Mouse (Mus musculus) gastrocnemius, adult 2 months (tissue): ENCODE data around the gene Coa3. TPM values are rescaled to one million over a fixed set of nuclear protein-coding genes. Genes with fewer than 3 reads are reported as not detected.
A peak's percentile ranks its signal among the peaks of the same experiment; 100 is the strongest.

Source experiments
- DNase-seq: peaks from one replicate; pipeline ENCODE4 v3.0.0; 2022
- H3K27ac ChIP-seq: fragments of 200-600 bp; 2 replicates; pipeline ENCODE4 v1.8.1; 2022; ENCODE audit warnings: mild to moderate bottlenecking
- H3K4me3 ChIP-seq: fragments of 200-600 bp; 2 replicates; pipeline ENCODE4 v1.8.1; 2022; ENCODE audit warnings: mild to moderate bottlenecking, moderate library complexity
- CTCF ChIP-seq: fragments of 200-600 bp; IDR thresholded peaks from 2 replicates; pipeline ENCODE4 v1.8.1; 2022; ENCODE audit warnings: antibody characterized with exemption, mild to moderate bottlenecking, moderate library complexity
- intact Hi-C: fragments of 180-260 bp; cut with DNase I; formaldehyde crosslinking; loops from one replicate; pipeline ENCODE4 v1.15.1; 2025
- total RNA-seq, 2 experiments: library from RNA; stranded (reverse); gene quantifications; 2 replicates each; pipeline ENCODE4 v1.2.3; 2021

Gene Coa3
- total RNA-seq, 2 experiments from 2014 or later: 63.0 to 87.7 TPM

GRCm38 (mm10) chr11:101245071-101245470 lies 33.8 kb downstream of the Coa3 start:
- TF ChIP-seq CTCF: no peak
- intact Hi-C loops: no loop called here

GRCm38 (mm10) chr11:101238071-101238647 lies 40.8 kb downstream of the Coa3 start:
- intact Hi-C loops: no loop called here
- DNase-seq: peak; percentile 49
- H3K27ac ChIP-seq: peak overlapping the region; percentile 41
- no peak overlapping the region for H3K4me3 ChIP-seq
- TF ChIP-seq CTCF: no peak

More at GRCm38 (mm10) chr11:101245071-101245470, 33.8 kb downstream of the Coa3 start:
- DNase-seq: peak; percentile 76
- Histone ChIP-seq H3K4me3 (peak overlapping the region; percentile 90), H3K27ac (peak overlapping the region; percentile 92)

DNA sequence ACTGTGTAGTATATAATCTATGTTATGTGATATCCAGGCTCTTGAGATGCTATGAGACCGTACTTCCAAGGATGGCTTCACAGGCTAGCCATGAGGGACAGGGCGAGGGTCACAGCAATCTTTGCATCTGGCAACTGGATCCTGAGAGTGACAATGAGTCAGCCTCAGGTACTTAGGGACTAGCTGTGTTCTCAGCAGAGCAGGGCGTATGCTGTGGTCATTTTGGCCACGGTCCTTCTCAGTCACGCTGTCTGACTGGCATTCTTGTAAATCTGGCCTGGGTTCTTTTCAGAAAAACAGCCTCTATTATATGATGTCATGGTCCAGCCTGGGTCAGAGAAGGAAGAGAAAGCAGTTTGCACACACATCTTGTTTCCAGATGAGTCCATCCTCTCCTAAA lies 42.1 kb downstream of the Coa3 start:
- H3K27ac ChIP-seq: peak overlapping the region; percentile 17; the same call in 1 of the 2 replicates
- DNase-seq: peak; percentile 50
- intact Hi-C loops: no loop called here
- no peak overlapping the region for H3K4me3 ChIP-seq
- no peak for TF ChIP-seq CTCF

- intact Hi-C loops: no loop called here
- no peak; the same call in 1 of the 2 replicates for TF ChIP-seq CTCF
- Histone ChIP-seq H3K4me3 (no peak overlapping the region), H3K27ac (no peak overlapping the region)
- DNase-seq: no peak
Measured at GRCm38 (mm10) chr11:101235429-101235828, 43.5 kb downstream of the Coa3 start.

DNA sequence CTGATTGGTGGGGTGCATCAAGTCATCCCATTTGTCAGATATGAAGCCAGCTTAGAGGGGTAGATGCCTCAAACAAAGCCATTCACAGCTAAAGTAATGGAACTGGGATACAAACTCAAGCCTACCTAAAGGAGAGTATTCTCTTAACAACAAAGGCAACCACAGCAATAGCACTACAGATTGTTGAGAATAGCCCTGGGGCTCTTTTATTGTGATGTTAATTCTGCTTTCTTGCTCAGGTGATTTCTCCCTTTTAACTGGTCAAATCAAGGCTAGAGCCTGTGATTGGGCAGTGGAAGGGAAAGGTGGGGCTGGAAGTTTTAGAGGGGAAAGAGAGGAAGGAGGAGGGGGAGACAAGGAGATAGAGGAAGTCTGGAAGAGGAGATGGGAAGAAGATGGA lies 44.8 kb downstream of the Coa3 start:
- Histone ChIP-seq H3K27ac (no peak overlapping the region), H3K4me3 (no peak overlapping the region)
- DNase-seq: no peak
- intact Hi-C loops: no loop called here
- no peak for TF ChIP-seq CTCF

- no peak for DNase-seq
- intact Hi-C loops: no loop called here
- no peak for TF ChIP-seq CTCF
- no peak overlapping the region for H3K4me3 ChIP-seq
- no peak overlapping the region for H3K27ac ChIP-seq
Measured at GRCm38 (mm10) chr11:101233240-101233639, 45.7 kb downstream of the Coa3 start.

DNA sequence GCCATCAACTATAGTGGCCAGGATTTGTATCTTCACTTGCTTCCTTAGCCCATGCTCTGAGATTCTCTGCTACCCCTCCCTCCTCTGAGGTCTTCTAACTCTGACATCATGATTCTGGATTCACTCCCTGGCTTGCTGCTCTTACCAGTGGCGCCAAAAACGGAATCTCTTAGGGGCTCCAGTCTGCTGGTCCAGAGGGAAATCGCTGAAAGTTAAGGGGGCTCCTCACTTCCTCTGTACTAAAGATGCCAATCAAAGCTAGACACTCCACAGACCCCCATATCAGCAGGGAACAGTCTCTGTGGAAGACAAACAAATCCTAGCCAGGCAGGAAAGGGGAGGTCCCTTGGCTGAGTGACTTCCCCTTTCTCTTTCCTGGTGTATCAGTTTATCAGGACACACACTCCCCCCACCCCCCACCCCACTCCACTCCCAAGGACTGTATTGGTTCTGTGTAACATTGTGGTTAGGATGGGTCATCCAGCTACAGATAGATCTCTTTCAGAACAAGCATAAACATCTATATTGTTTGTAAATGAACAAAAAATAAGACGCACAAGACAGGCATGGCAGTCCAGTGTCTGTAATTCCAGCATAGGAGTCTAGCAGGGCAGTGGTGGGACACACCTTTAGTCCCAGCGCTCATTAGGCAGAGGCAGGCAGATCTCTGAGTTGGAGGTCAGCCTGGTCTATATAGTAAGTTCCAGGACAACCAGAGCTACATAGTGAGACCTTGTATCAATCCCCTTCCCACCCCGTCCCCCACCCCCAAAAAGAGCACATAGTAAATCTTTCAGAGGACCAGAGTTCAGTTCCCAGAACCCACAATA lies 46.7 kb downstream of the Coa3 start:
- peak overlapping the region; percentile 67 for H3K4me3 ChIP-seq
- peak overlapping the region; percentile 90 for H3K27ac ChIP-seq
- TF ChIP-seq CTCF: no peak
- DNase-seq: peak; percentile 36
- intact Hi-C loops: no loop called here

DNA sequence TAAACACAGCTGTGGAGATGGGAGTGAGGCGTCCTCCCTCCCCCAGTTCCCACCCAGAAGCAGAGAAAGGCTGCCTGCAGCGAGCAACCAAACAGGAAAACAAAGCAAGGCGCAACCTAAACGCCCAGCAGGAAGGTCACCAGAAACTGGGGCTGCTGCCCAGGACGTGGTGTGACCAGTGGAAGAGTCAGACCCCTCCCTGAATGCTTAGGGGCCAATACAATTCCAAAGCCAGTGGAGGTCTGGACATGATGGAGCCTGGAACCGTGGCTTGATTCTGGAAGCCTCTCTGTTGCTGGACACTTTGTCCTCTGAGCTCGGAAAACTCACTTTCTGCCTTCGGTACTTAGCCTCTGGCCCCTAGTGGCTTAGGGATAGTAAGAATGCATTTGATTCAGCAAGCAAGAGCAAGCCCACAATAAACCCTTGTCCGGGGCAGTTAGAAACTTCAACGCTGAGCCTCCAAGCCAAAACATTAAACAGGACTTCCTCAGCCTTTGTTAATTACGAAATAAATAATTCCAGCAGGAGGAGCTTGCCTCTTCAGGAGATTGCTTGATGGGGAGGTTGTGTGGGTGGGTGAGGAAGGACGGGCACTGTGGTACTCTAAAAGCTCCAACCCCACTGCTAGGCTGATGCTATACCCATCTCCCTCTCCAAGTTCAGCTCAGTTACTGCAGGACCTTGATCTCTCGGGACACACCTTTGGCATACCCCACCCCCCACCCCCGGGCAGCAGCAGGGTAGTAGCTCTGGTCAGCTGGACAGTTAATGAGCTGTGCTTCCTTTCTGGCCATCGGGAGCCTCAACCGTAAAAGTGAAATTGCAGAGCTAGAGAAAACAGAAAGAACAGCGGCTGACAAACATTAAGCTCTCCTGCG lies 47.7 kb downstream of the Coa3 start:
- Histone ChIP-seq H3K4me3 (peak overlapping the region; percentile 67), H3K27ac (peak overlapping the region; percentile 90)
- intact Hi-C loops: loop anchor here (1.0 kb wide), 1 partner anchor 15 kb away; the partner anchor contains the start of gene Ramp2
- peak; percentile 86 for DNase-seq
- no peak for TF ChIP-seq CTCF

DNA sequence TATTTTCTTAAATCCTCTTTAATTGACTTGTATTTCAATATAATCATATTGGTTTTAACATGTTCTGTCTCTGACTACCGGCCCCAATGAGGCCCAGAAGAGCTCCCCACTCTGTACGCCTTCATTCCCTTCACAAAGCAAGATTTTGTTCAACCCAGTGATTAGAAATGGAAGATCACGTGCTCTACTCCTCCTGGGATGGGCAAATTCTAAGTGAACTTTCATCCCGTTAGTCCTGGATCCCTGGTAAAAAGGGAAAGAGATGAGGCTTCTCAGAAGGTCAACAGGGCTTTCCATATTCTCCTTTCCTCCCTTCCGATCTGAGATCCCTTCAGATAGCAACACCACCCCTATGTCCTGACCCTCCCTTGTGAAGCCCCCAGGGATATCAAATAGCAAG lies 48.4 kb downstream of the Coa3 start:
- peak overlapping the region; percentile 67 for H3K4me3 ChIP-seq
- no peak for DNase-seq
- no peak for TF ChIP-seq CTCF
- peak overlapping the region; percentile 90 for H3K27ac ChIP-seq
- intact Hi-C loops: no loop called here

GRCm38 (mm10) chr11:101230061-101230511 lies 48.8 kb downstream of the Coa3 start:
- peak; percentile 84 for DNase-seq
- Histone ChIP-seq H3K4me3 (peak overlapping the region; percentile 67), H3K27ac (peak overlapping the region; percentile 90)
- intact Hi-C loops: no loop called here
- no peak for TF ChIP-seq CTCF

DNA sequence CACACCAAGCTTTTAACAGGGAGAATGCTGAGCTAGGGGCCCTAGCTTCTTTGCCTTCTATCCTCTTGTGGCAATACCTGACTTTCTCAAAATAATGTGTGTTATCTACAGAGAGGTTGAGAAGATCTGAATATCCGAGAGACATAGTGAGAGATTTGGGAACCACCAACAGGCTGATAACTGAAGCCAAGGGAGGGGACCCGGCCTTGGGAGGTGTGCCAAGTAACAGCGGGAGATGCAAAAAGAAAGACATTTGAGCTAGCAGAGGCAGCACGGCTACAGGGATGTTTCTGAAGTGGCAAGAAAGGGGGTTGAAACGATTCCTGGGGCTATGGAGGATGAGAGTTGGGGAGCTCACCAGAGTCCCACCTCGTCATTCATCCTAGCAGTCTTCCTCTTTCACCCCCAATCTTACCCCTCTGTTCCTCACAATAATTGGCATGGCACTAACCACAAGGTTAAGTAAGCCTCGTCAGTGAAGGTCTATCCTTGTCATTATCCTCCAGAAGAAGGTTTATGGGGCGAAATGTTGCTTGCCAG lies 49.5 kb downstream of the Coa3 start:
- Histone ChIP-seq H3K4me3 (peak overlapping the region; percentile 67), H3K27ac (peak overlapping the region; percentile 90)
- peak; percentile 66 for DNase-seq
- intact Hi-C loops: no loop called here
- no peak for TF ChIP-seq CTCF

Other genes with a start within 250 kb of the Coa3 start
- gene Naglu, start 209.1 kb downstream of the Coa3 start, total RNA-seq: 1 to 10 TPM; 3.3 to 4.1 TPM
- under 1 TPM in 1 of 2 experiments, not detected in 1; 0.18 TPM for gene Hsd17b1, start 200.7 kb downstream of the Coa3 start, total RNA-seq
- 1 to 10 TPM; 7.1 to 9.8 TPM for gene Coasy, start 196.5 kb downstream of the Coa3 start, total RNA-seq
- 10 to 100 TPM; 12.5 to 14.4 TPM for gene Mlx, start 191.8 kb downstream of the Coa3 start, total RNA-seq
- 1 to 10 TPM; 1.5 to 2.2 TPM for gene Psmc3ip, start 183.7 kb downstream of the Coa3 start, total RNA-seq
- gene Retreg3, start 159.2 kb downstream of the Coa3 start, total RNA-seq: 10 to 100 TPM; 30.3 to 31.1 TPM
- 10 to 100 TPM; 22.0 to 30.2 TPM for gene Tubg1, start 159.2 kb downstream of the Coa3 start, total RNA-seq
- gene Tubg2, start 123.2 kb downstream of the Coa3 start, total RNA-seq: 1 to 10 TPM; 2.4 to 3.6 TPM
- gene Cntnap1, start 108.6 kb downstream of the Coa3 start, total RNA-seq: 1 to 10 TPM; 1.2 to 1.6 TPM
- 10 to 100 TPM; 20.7 to 35.3 TPM for gene Plekhh3, start 107.8 kb downstream of the Coa3 start, total RNA-seq
- gene Ccr10, start 103.7 kb downstream of the Coa3 start, total RNA-seq: not detected
- gene Ezh1, start 52.7 kb downstream of the Coa3 start, total RNA-seq: 10 to 100 TPM; 25.9 to 26.3 TPM
- gene Ramp2, start 33.1 kb downstream of the Coa3 start, total RNA-seq: 10 to 100 TPM; 34.8 to 37.0 TPM
- gene Vps25, start 25.4 kb downstream of the Coa3 start, total RNA-seq: 10 to 100 TPM; 40.2 to 53.4 TPM
- under 1 TPM; 0.08 to 0.22 TPM for gene Wnk4, start 18.5 kb downstream of the Coa3 start, total RNA-seq
- under 1 TPM; 0.20 to 0.36 TPM for gene Cntd1, start 102 bp downstream of the Coa3 start, total RNA-seq
- gene Becn1, start 23.2 kb upstream of the Coa3 start, total RNA-seq: 10 to 100 TPM; 79.6 to 85.8 TPM
- gene Psme3, start 37.1 kb upstream of the Coa3 start, total RNA-seq: 10 to 100 TPM; 70.0 to 71.6 TPM
- gene Aoc2, start 45.9 kb upstream of the Coa3 start, total RNA-seq: 1 to 10 TPM in 1 of 2 experiments, under 1 TPM in 1; 0.64 to 1.4 TPM
- gene Aoc3, start 51.5 kb upstream of the Coa3 start, total RNA-seq: 1 to 10 TPM; 4.0 to 6.1 TPM
- gene G6pc, start 88.4 kb upstream of the Coa3 start, total RNA-seq: not detected
- 10 to 100 TPM; 17.1 to 24.9 TPM for gene Aarsd1, start 138.5 kb upstream of the Coa3 start, total RNA-seq
- gene Gm27029, start 145.7 kb upstream of the Coa3 start, total RNA-seq: 1 to 10 TPM; 7.9 to 8.4 TPM
- gene Rundc1, start 146.0 kb upstream of the Coa3 start, total RNA-seq: 1 to 10 TPM; 7.3 to 8.8 TPM
- 10 to 100 TPM; 82.0 to 90.7 TPM for gene Ptges3l, start 146.2 kb upstream of the Coa3 start, total RNA-seq
- 10 to 100 TPM; 31.9 to 49.4 TPM for gene Rpl27, start 163.2 kb upstream of the Coa3 start, total RNA-seq
- 10 to 100 TPM in 1 of 2 experiments, 1 to 10 TPM in 1; 8.6 to 14.3 TPM for gene Ifi35, start 169.3 kb upstream of the Coa3 start, total RNA-seq
- 1 to 10 TPM; 3.3 to 3.5 TPM for gene Rnd2, start 185.9 kb upstream of the Coa3 start, total RNA-seq
- 10 to 100 TPM; 10.0 to 14.5 TPM for gene Vat1, start 187.1 kb upstream of the Coa3 start, total RNA-seq